In the genomic region with DNA sequence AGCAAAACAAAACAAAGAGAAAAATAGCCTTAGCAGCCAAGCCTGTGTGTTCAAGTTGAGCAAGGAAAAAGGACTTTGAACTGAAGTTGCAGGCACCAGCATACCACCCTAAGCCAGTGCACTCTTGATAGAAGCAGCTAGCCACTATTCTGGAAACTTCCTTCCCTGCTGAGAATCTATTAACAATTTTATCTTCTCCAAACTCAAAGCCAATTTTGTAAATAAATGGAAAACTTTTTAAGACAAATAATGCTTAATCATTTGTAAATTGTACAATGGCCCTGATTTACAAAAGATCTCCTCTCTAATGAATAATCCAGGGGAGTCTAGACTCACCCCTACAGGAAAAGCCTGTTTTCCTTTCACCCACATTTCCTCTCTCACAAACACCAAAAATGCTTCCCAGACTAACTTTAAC, we compare ENCODE assay signal across 10 mouse cellular contexts.
DNase-seq lines count a peak whose midpoint lies in the region; ATAC-seq and TF ChIP-seq lines count a peak whose summit lies in the region.
"Had no signal": no experiment of that assay in that cellular context is flagged by ENCODE, and none has a peak within 500 bp of the region (broad histone marks: within the 10 kb centered on the region; RNA-seq: fewer than 3 reads in every experiment).

No protein-coding gene starts in this region.

- no peak overlapping the region for H3K9ac ChIP-seq in heart, embryonic 15.5 days
- H3K9ac ChIP-seq in ES-E14 (ENCODE audit: insufficient read depth, low read depth, low read length, poor library complexity, severe bottlenecking), result no peak overlapping the region
- H3K9ac ChIP-seq in liver, embryonic 14.5 days (replicated peaks), result no peak overlapping the region
- H3K9ac ChIP-seq: limb, embryonic 15.5 days had no signal

- intact Hi-C loops in heart, postnatal 14 days (cut with DNase I), result no loop called here

- H3K4me3 ChIP-seq in heart, embryonic 15.5 days, result no peak overlapping the region
- H3K4me3 ChIP-seq in ES-E14 (ENCODE audit: insufficient read depth in 1 of 2, low read depth in 1 of 2, low read length in 2 of 2, poor library complexity in 1 of 2, severe bottlenecking in 1 of 2), result no peak overlapping the region
- no peak overlapping the region for H3K4me3 ChIP-seq in embryonic fibroblast, embryonic 13.5 days (ENCODE audit: insufficient read depth, low read length)
- H3K4me3 ChIP-seq in liver, embryonic 14.5 days (ENCODE audit: insufficient read depth in 1 of 2, low read depth in 2 of 2, low read length in 2 of 2), result no peak overlapping the region
- H3K4me3 ChIP-seq: limb, embryonic 15.5 days had no signal

- H3K27me3 ChIP-seq in heart, embryonic 15.5 days, result no peaks in the 10 kb centered on the region
- H3K27me3 ChIP-seq in liver, embryonic 14.5 days (ENCODE audit: control insufficient read depth, insufficient read depth, low read length), result no peaks in the 10 kb centered on the region
- H3K27me3 ChIP-seq: limb, embryonic 15.5 days had no signal

- H3K36me3 ChIP-seq in heart, embryonic 15.5 days, result no peaks in the 10 kb centered on the region
- H3K36me3 ChIP-seq in ES-E14 (ENCODE audit: control insufficient read depth, insufficient read depth, low read length, poor library complexity, severe bottlenecking), result no peaks in the 10 kb centered on the region; the same call in 1 of the 2 replicates
- no peaks in the 10 kb centered on the region for H3K36me3 ChIP-seq in liver, embryonic 14.5 days (replicated peaks; ENCODE audit: control insufficient read depth, insufficient read depth, low read depth)
- H3K36me3 ChIP-seq: limb, embryonic 15.5 days had no signal

- no peaks in the 10 kb centered on the region for H3K9me3 ChIP-seq in heart, embryonic 15.5 days (replicated peaks)
- H3K9me3 ChIP-seq in ES-E14 (ENCODE audit: control insufficient read depth, insufficient read depth, low read depth, low read length), result no peaks in the 10 kb centered on the region
- no peaks in the 10 kb centered on the region for H3K9me3 ChIP-seq in liver, embryonic 14.5 days (ENCODE audit: control insufficient read depth, low read length)
- H3K9me3 ChIP-seq: limb, embryonic 15.5 days had no signal

- TF ChIP-seq POLR2A in embryonic fibroblast, embryonic 13.5 days (IDR thresholded peaks at IDR 0.05; ENCODE audit: low read depth, low read length), result no peak

- TF ChIP-seq CTCF in embryonic fibroblast, embryonic 13.5 days (IDR thresholded peaks at IDR 0.05; ENCODE audit: borderline replicate concordance, insufficient read depth, low read length), result no peak
- no peak for TF ChIP-seq CTCF in liver, embryonic 14.5 days (IDR thresholded peaks at IDR 0.05; ENCODE audit: low read depth)

- in situ Hi-C loops in ES-E14 (cut with MboI; ENCODE audit: low sequenced_read_pairs in 2 of 2, unreplicated experiment in 2 of 2), result no loop called here

- peak overlapping the region; percentile 18; the same call in 1 of the 2 replicates for H3K27ac ChIP-seq in heart, embryonic 15.5 days
- peak overlapping the region; percentile 77; the same call in 1 of the 2 replicates for H3K27ac ChIP-seq in ES-E14 (ENCODE audit: insufficient read depth, low read depth, low read length, poor library complexity, severe bottlenecking)
- H3K27ac ChIP-seq in embryonic fibroblast, embryonic 13.5 days (ENCODE audit: insufficient read depth, low read length), result peak overlapping the region; percentile 74; the same call in 1 of the 2 replicates
- no peak overlapping the region; the same call in 1 of the 2 replicates for H3K27ac ChIP-seq in liver, embryonic 14.5 days
- H3K27ac ChIP-seq: limb, embryonic 15.5 days had no signal

- no peak for ATAC-seq in heart, embryonic 15.5 days (replicated peaks; ENCODE audit: insufficient number of reproducible peaks, insufficient read depth, low FRiP score, low read depth)
- ATAC-seq in liver, embryonic 14.5 days (ENCODE audit: insufficient read depth), result peak; percentile 36; the same call in 1 of the 2 replicates

- TF ChIP-seq EP300 in liver, embryonic 14.5 days (IDR thresholded peaks at IDR 0.05; ENCODE audit: low read depth), result no peak

- peaks cover 12% of the 10 kb centered on the region; the same call in 1 of the 2 replicates for H3K4me1 ChIP-seq in heart, embryonic 15.5 days (replicated peaks)
- H3K4me1 ChIP-seq in ES-E14 (ENCODE audit: control insufficient read depth in 2 of 2, insufficient read depth in 2 of 2, low read length in 2 of 2, poor library complexity in 1 of 2), result peaks cover 13 to 31% of the 10 kb centered on the region in 2 experiments
- H3K4me1 ChIP-seq in embryonic fibroblast, embryonic 13.5 days (ENCODE audit: control insufficient read depth, insufficient read depth, low read length), result peaks cover 4% of the 10 kb centered on the region; the same call in 1 of the 2 replicates
- peaks cover 26 to 28% of the 10 kb centered on the region in 2 experiments for H3K4me1 ChIP-seq in liver, embryonic 14.5 days (replicated peaks; ENCODE audit: control insufficient read depth in 2 of 2, insufficient read depth in 2 of 2, low read length in 1 of 2)
- H3K4me1 ChIP-seq: limb, embryonic 15.5 days had no signal

- no peak overlapping the region for H3K4me2 ChIP-seq in heart, embryonic 15.5 days
- H3K4me2 ChIP-seq in liver, embryonic 14.5 days (ENCODE audit: low read depth), result peak overlapping the region; percentile 53; the same call in 1 of the 2 replicates
- H3K4me2 ChIP-seq: limb, embryonic 15.5 days had no signal

- no peak for DNase-seq in heart, postnatal 14 days
- DNase-seq in ES-E14 (ENCODE audit: low read depth, low spot score), result no peak
- no peak for DNase-seq in liver, embryonic 14.5 days (ENCODE audit: low read depth in 3 of 3, low spot score in 3 of 3)
- DNase-seq in urinary bladder, adult 18-20 months (ENCODE audit: low spot score in 2 of 2), result no peak
- no peak for DNase-seq in urinary bladder, postnatal 4 days (ENCODE audit: low spot score in 2 of 2)
- DNase-seq: adrenal gland, postnatal 36 days; cerebellum, postnatal 10 days had no signal

TF ChIP-seq in ES-E14, 5 proteins besides CTCF, POLR2A, EP300 and RAD21:
- peak; percentile 31; the same call in 1 of the 2 replicates for TF ChIP-seq CHD2 (IDR thresholded peaks at IDR 0.05; ENCODE audit: low read depth, low read length)
- no peak for TF ChIP-seq ZC3H11A (IDR thresholded peaks at IDR 0.05; ENCODE audit: borderline replicate concordance, low read depth, low read length)
